Mouse (Mus musculus) forebrain, embryonic 15.5 days (tissue): ENCODE results near the gene Brwd1. TPM values are rescaled to one million over a fixed set of nuclear protein-coding genes. Genes with fewer than 3 reads are reported as not detected.
A peak's percentile ranks its signal among the peaks of the same experiment; 100 is the strongest.
"Not testable (repeated sequence)": the region's sequence is repeated elsewhere in the genome, so short reads cannot be mapped to it uniquely, and the experiment has no call there.

Source experiments
- ATAC-seq: fragments of 200-750 bp; cut with Nextera tagmentation; replicated peaks from 2 replicates; pipeline ENCODE4 v1.8.0; 2017; ENCODE audit warnings: mild to moderate bottlenecking, moderate TSS enrichment, moderate library complexity
- H3K27ac ChIP-seq: fragments of 300-500 bp; sonication (generic); replicated peaks from 2 replicates; pipeline ENCODE4 v1.5.1; 2015; ENCODE audit warnings: mild to moderate bottlenecking, inconsistent platforms
- H3K27me3 ChIP-seq: fragments of 300-500 bp; sonication (generic); 2 replicates; pipeline ENCODE4 v1.6.1; 2015; ENCODE audit warnings: inconsistent platforms
- H3K36me3 ChIP-seq: fragments of 300-500 bp; sonication (generic); 2 replicates; pipeline ENCODE4 v1.6.1; 2015; ENCODE audit warnings: mild to moderate bottlenecking, inconsistent platforms
- H3K4me1 ChIP-seq: fragments of 300-500 bp; sonication (generic); 2 replicates; pipeline ENCODE4 v1.6.1; 2015; ENCODE audit warnings: inconsistent platforms
- H3K4me2 ChIP-seq: fragments of 300-500 bp; sonication (generic); replicated peaks from 2 replicates; pipeline ENCODE4 v1.6.1; 2015; ENCODE audit warnings: mild to moderate bottlenecking, inconsistent platforms
- H3K4me3 ChIP-seq: fragments of 300-500 bp; sonication (generic); 2 replicates; pipeline ENCODE4 v1.5.1; 2015; ENCODE audit warnings: mild to moderate bottlenecking, inconsistent platforms
- H3K9ac ChIP-seq: fragments of 300-500 bp; sonication (generic); replicated peaks from 2 replicates; pipeline ENCODE4 v1.6.1; 2015; ENCODE audit warnings: mild to moderate bottlenecking, inconsistent platforms
- H3K9me3 ChIP-seq: fragments of 300-500 bp; sonication (generic); 2 replicates; pipeline ENCODE4 v1.6.1; 2016; ENCODE audit warnings: inconsistent platforms
- WGBS: fragments of 180-500 bp; shearing (Covaris S2); methylation state at CpG from one replicate; pipeline ENCODE4 v1.1.7; 2015; ENCODE audit warnings: mixed read lengths; 5-methylcytosine and 5-hydroxymethylcytosine counted together
- polyA plus RNA-seq: library from polyadenylated mRNA; unstranded; fragments of >200 nt; fragmentation: Nextera tagmentation; extraction: Ambion mirVana; gene quantifications from 2 replicates; pipeline ENCODE4 v1.2.1, GENCODE M21; 2015

Gene Brwd1
- polyA plus RNA-seq, 1 experiment from 2014 or later: 228 TPM

- ATAC-seq, H3K9me3 ChIP-seq, H3K27me3 ChIP-seq, H3K4me3 ChIP-seq, H3K36me3 ChIP-seq, H3K4me2 ChIP-seq, H3K4me1 ChIP-seq, H3K9ac ChIP-seq, H3K27ac ChIP-seq: not testable (repeated sequence)
Observed at GRCm38 (mm10) chr16:96097811-96098210, 15.5 kb upstream of the Brwd1 start.

GRCm38 (mm10) chr16:96095966-96096365 is 13.6 kb upstream of the Brwd1 start:
- no peaks in the 10 kb centered on the region for H3K27me3 ChIP-seq
- H3K27ac ChIP-seq: no peak overlapping the region
- no peaks in the 10 kb centered on the region for H3K9me3 ChIP-seq
- 87% methylated on average over 5 of the region's 5 CpGs for WGBS
- H3K36me3 ChIP-seq: no peaks in the 10 kb centered on the region
- no peak overlapping the region for H3K9ac ChIP-seq
- ATAC-seq: no peak
- H3K4me1 ChIP-seq: no peaks in the 10 kb centered on the region
- no peak overlapping the region for H3K4me3 ChIP-seq
- no peak overlapping the region for H3K4me2 ChIP-seq

- no peak for ATAC-seq
- no peaks in the 10 kb centered on the region for H3K4me1 ChIP-seq
- H3K9me3 ChIP-seq: no peaks in the 10 kb centered on the region
- 79% methylated on average over 9 of the region's 9 CpGs for WGBS
- H3K4me2 ChIP-seq: no peak overlapping the region
- no peaks in the 10 kb centered on the region for H3K36me3 ChIP-seq
- H3K27ac ChIP-seq: no peak overlapping the region
- H3K27me3 ChIP-seq: no peaks in the 10 kb centered on the region
- no peak overlapping the region for H3K4me3 ChIP-seq
- H3K9ac ChIP-seq: no peak overlapping the region
Observed at GRCm38 (mm10) chr16:96091515-96092504, 9.5 kb upstream of the Brwd1 start.

- ATAC-seq: no peak
- whole genome bisulfite sequencing: 82% methylated on average over 5 of the region's 5 CpGs
- no peaks in the 10 kb centered on the region for H3K9me3 ChIP-seq
- no peak overlapping the region for H3K9ac ChIP-seq
- peaks cover 6% of the 10 kb centered on the region; the same call in 1 of the 2 replicates for H3K4me1 ChIP-seq
- H3K36me3 ChIP-seq: no peaks in the 10 kb centered on the region
- H3K4me2 ChIP-seq: no peak overlapping the region
- H3K27me3 ChIP-seq: no peaks in the 10 kb centered on the region
- no peak overlapping the region for H3K4me3 ChIP-seq
- no peak overlapping the region for H3K27ac ChIP-seq
Observed at GRCm38 (mm10) chr16:96088120-96088519, 5.8 kb upstream of the Brwd1 start.

GRCm38 (mm10) chr16:96087436-96087835 is 5.1 kb upstream of the Brwd1 start:
- Histone ChIP-seq H3K4me2 (no peak overlapping the region), H3K4me3 (no peak overlapping the region), H3K4me1 (peaks cover 7% of the 10 kb centered on the region; the same call in 1 of the 2 replicates), H3K9ac (no peak overlapping the region), H3K36me3 (no peaks in the 10 kb centered on the region), H3K27ac (no peak overlapping the region), H3K9me3 (no peaks in the 10 kb centered on the region), H3K27me3 (no peaks in the 10 kb centered on the region)
- 79% methylated on average over 4 of the region's 4 CpGs for WGBS
- no peak for ATAC-seq

GRCm38 (mm10) chr16:96087001-96087400 is 4.7 kb upstream of the Brwd1 start:
- Histone ChIP-seq H3K36me3 (no peaks in the 10 kb centered on the region), H3K4me2 (no peak overlapping the region), H3K9ac (no peak overlapping the region), H3K9me3 (no peaks in the 10 kb centered on the region), H3K4me1 (peaks cover 7% of the 10 kb centered on the region; the same call in 1 of the 2 replicates), H3K27ac (no peak overlapping the region), H3K27me3 (no peaks in the 10 kb centered on the region), H3K4me3 (no peak overlapping the region)
- no peak for ATAC-seq
- WGBS: 79% methylated on average over 12 of the region's 12 CpGs

GRCm38 (mm10) chr16:96085597-96085996 is 3.3 kb upstream of the Brwd1 start:
- no peaks in the 10 kb centered on the region for H3K36me3 ChIP-seq
- no peak overlapping the region for H3K4me3 ChIP-seq
- no peak overlapping the region for H3K27ac ChIP-seq
- no peak overlapping the region for H3K4me2 ChIP-seq
- H3K9me3 ChIP-seq: no peaks in the 10 kb centered on the region
- H3K27me3 ChIP-seq: no peaks in the 10 kb centered on the region
- H3K4me1 ChIP-seq: peaks cover 14% of the 10 kb centered on the region
- ATAC-seq: no peak
- H3K9ac ChIP-seq: no peak overlapping the region

- Histone ChIP-seq H3K4me3 (peak overlapping the region; percentile 91), H3K36me3 (peaks cover 17% of the 10 kb centered on the region), H3K9ac (peak overlapping the region; percentile 93), H3K27me3 (no peaks in the 10 kb centered on the region), H3K4me2 (peak overlapping the region; percentile 53), H3K9me3 (no peaks in the 10 kb centered on the region), H3K4me1 (peaks cover 23% of the 10 kb centered on the region), H3K27ac (peak overlapping the region; percentile 97)
- WGBS: 6% methylated on average over 20 of the region's 20 CpGs
- ATAC-seq: peak; percentile 5; the same call in 1 of the 2 replicates
Observed at GRCm38 (mm10) chr16:96083179-96083646, 887 bp upstream of the Brwd1 start.

GRCm38 (mm10) chr16:96081742-96082241 is 534 bp downstream of the Brwd1 start:
- 1% methylated on average over 68 of the region's 68 CpGs for WGBS
- peak overlapping the region; percentile 91 for H3K4me3 ChIP-seq
- no peaks in the 10 kb centered on the region for H3K27me3 ChIP-seq
- peak overlapping the region; percentile 53 for H3K4me2 ChIP-seq
- peaks cover 24% of the 10 kb centered on the region for H3K36me3 ChIP-seq
- ATAC-seq: peak; percentile 44
- H3K9me3 ChIP-seq: no peaks in the 10 kb centered on the region
- peaks cover 23% of the 10 kb centered on the region for H3K4me1 ChIP-seq
- peak overlapping the region; percentile 97 for H3K27ac ChIP-seq
- peak overlapping the region; percentile 93 for H3K9ac ChIP-seq

- H3K27me3 ChIP-seq: no peaks in the 10 kb centered on the region
- H3K4me3 ChIP-seq: peak overlapping the region; percentile 91
- H3K4me1 ChIP-seq: peaks cover 23% of the 10 kb centered on the region
- WGBS: under 1% methylated on average over 27 of the region's 28 CpGs
- H3K9ac ChIP-seq: peak overlapping the region; percentile 93
- ATAC-seq: peak; percentile 83
- no peaks in the 10 kb centered on the region for H3K9me3 ChIP-seq
- H3K27ac ChIP-seq: peak overlapping the region; percentile 97
- H3K36me3 ChIP-seq: peaks cover 25% of the 10 kb centered on the region
- H3K4me2 ChIP-seq: peak overlapping the region; percentile 53
Observed at GRCm38 (mm10) chr16:96081331-96081730, 995 bp downstream of the Brwd1 start.

- Histone ChIP-seq H3K27ac (no peak overlapping the region), H3K4me3 (peak overlapping the region; percentile 91; the same call in 1 of the 2 replicates), H3K4me2 (0 out of 2 replicates have a peak overlapping the region, but pooled peaks have one; percentile 53), H3K4me1 (peaks cover 23% of the 10 kb centered on the region), H3K9me3 (no peaks in the 10 kb centered on the region), H3K9ac (no peak overlapping the region), H3K27me3 (no peaks in the 10 kb centered on the region), H3K36me3 (peaks cover 32% of the 10 kb centered on the region)
- 89% methylated on average over 7 of the region's 7 CpGs for WGBS
- no peak for ATAC-seq
Observed at GRCm38 (mm10) chr16:96080524-96080923, 1.8 kb downstream of the Brwd1 start.

GRCm38 (mm10) chr16:96068364-96068763 is 14.0 kb downstream of the Brwd1 start:
- 97% methylated on average over 6 of the region's 6 CpGs for WGBS
- H3K4me3 ChIP-seq: no peak overlapping the region
- H3K9ac ChIP-seq: no peak overlapping the region
- no peak for ATAC-seq
- no peak overlapping the region for H3K27ac ChIP-seq
- no peaks in the 10 kb centered on the region for H3K27me3 ChIP-seq
- H3K4me1 ChIP-seq: no peaks in the 10 kb centered on the region
- no peak overlapping the region for H3K4me2 ChIP-seq
- H3K36me3 ChIP-seq: peaks cover 62% of the 10 kb centered on the region
- no peaks in the 10 kb centered on the region for H3K9me3 ChIP-seq
